Mouse (Mus musculus) hindbrain, embryonic 13.5 days (tissue): ENCODE measurements around the gene Nt5m. TPM values are rescaled to one million over a fixed set of nuclear protein-coding genes. Genes with fewer than 3 reads are reported as not detected.
"Not testable (repeated sequence)": the region's sequence is repeated elsewhere in the genome, so short reads cannot be mapped to it uniquely, and the experiment has no call there.

Experiments
- ATAC-seq: fragments of 200-750 bp; cut with Nextera tagmentation; 2 replicates; pipeline ENCODE4 v1.8.0; 2017; ENCODE audit warnings: moderate TSS enrichment; ENCODE audit not compliant: low FRiP score
- H3K27ac ChIP-seq: fragments of 300-500 bp; sonication (generic); 2 replicates; pipeline ENCODE4 v1.5.1; 2015; ENCODE audit warnings: inconsistent platforms, mild to moderate bottlenecking, moderate library complexity
- H3K27me3 ChIP-seq: fragments of 300-500 bp; sonication (generic); 2 replicates; pipeline ENCODE4 v1.6.1; 2015; ENCODE audit warnings: mild to moderate bottlenecking, inconsistent platforms
- H3K36me3 ChIP-seq: fragments of 300-500 bp; sonication (generic); 2 replicates; pipeline ENCODE4 v1.6.1; 2015; ENCODE audit warnings: mild to moderate bottlenecking, inconsistent platforms
- H3K4me1 ChIP-seq: fragments of 300-500 bp; sonication (generic); replicated peaks from 2 replicates; pipeline ENCODE4 v1.6.1; 2015; ENCODE audit warnings: inconsistent platforms
- H3K4me2 ChIP-seq: fragments of 300-500 bp; sonication (generic); 2 replicates; pipeline ENCODE4 v1.6.1; 2015; ENCODE audit warnings: inconsistent platforms, mild to moderate bottlenecking, moderate library complexity
- H3K4me3 ChIP-seq: fragments of 300-500 bp; sonication (generic); 2 replicates; pipeline ENCODE4 v1.5.1; 2015; ENCODE audit warnings: mild to moderate bottlenecking, inconsistent platforms
- H3K9ac ChIP-seq: fragments of 300-500 bp; sonication (generic); 2 replicates; pipeline ENCODE4 v1.6.1; 2015; ENCODE audit warnings: mild to moderate bottlenecking, inconsistent platforms
- H3K9me3 ChIP-seq: fragments of 300-500 bp; sonication (generic); 2 replicates; pipeline ENCODE4 v1.6.1; 2016; ENCODE audit warnings: inconsistent platforms
- WGBS: fragments of 180-500 bp; shearing (Covaris S2); methylation state at CpG from one replicate; pipeline ENCODE4 v1.1.7; 2015; 5-methylcytosine and 5-hydroxymethylcytosine counted together
- polyA plus RNA-seq: library from polyadenylated mRNA; unstranded; fragments of >200 nt; fragmentation: Nextera tagmentation; extraction: Ambion mirVana; gene quantifications from 2 replicates; pipeline ENCODE4 v1.2.1, GENCODE M21; 2015

The Nt5m gene
- polyA plus RNA-seq, 1 experiment from 2014 or later, result 61.5 TPM

DNA sequence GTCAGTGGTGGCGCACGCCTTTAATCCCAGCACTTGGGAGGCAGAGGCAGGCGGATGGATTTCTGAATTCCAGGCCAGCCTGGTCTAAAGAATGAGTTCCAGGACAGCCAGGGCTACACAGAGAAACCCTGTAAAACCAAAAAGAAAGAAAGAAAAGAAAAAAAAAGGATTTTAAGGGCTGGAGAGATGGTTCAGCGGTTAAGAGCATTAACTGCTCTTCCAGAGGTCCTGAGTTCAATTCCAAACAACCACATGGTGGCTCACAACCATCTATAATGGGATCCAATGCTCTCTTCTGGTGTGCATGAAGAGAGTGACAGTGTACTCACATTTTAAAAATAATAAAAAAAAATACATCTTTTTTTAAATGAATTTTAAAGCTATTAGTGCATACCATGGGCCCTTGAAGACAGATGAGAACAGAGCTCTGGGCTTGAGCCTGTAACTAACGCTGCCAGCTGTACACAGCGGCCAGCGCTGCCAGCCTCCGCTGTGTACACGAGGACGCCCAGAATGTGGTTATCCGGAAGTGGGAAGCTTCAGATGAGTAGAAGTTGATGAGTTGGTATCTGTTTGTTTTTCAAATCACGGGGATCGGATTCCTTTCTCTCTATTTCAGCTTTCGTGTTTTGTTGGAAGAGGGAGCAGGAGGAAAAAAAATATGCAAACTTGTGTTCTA lies 28.6 kb upstream of the Nt5m start:
- peak overlapping the region; percentile 89 for H3K4me2 ChIP-seq
- peaks cover 27% of the 10 kb centered on the region for H3K4me1 ChIP-seq
- WGBS, result 69% methylated on average over 14 of the region's 14 CpGs
- H3K9ac ChIP-seq, result peak overlapping the region; percentile 90
- no peaks in the 10 kb centered on the region for H3K27me3 ChIP-seq
- ATAC-seq, result no peak
- peak overlapping the region; percentile 99 for H3K27ac ChIP-seq
- H3K9me3 ChIP-seq, result no peaks in the 10 kb centered on the region
- peak overlapping the region; percentile 86 for H3K4me3 ChIP-seq
- peaks cover 23% of the 10 kb centered on the region for H3K36me3 ChIP-seq

- WGBS, result 81% methylated on average over 4 of the region's 4 CpGs
- Histone ChIP-seq H3K27ac (no peak overlapping the region), H3K4me2 (no peak overlapping the region), H3K9me3 (no peaks in the 10 kb centered on the region), H3K27me3 (no peaks in the 10 kb centered on the region), H3K9ac (0 out of 2 replicates have a peak overlapping the region, but pooled peaks have one; percentile 19), H3K36me3 (peaks cover 23% of the 10 kb centered on the region), H3K4me3 (no peak overlapping the region), H3K4me1 (peaks cover 27% of the 10 kb centered on the region)
- no peak for ATAC-seq
Observed at GRCm38 (mm10) chr11:59811211-59811610, 28.0 kb upstream of the Nt5m start.

DNA sequence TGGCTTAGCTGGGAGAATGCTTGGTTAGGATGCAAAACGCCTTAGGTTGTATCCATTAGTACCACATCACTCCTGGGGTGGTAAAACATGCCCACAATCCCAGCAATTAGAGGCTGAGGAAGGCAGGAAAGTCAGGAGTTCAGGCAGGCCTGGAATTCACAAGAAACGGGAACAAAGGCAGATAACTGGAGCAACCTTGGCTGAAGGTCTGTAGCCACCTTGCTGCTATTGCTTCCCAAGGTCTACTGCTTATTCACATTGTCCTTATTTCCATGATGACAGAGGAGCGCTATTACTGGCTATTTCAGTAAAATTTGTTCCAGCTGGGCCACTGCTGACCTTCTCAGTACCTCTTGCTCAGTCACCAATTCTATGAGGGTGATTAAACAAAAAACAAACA lies 26.0 kb upstream of the Nt5m start:
- Histone ChIP-seq H3K4me1 (peaks cover 15% of the 10 kb centered on the region), H3K27me3 (no peaks in the 10 kb centered on the region), H3K9ac (no peak overlapping the region), H3K4me3 (no peak overlapping the region), H3K9me3 (no peaks in the 10 kb centered on the region), H3K27ac (no peak overlapping the region), H3K36me3 (peaks cover 28% of the 10 kb centered on the region), H3K4me2 (no peak overlapping the region)
- ATAC-seq, result no peak
- WGBS, result 90% methylated on average over 3 of the region's 3 CpGs

DNA sequence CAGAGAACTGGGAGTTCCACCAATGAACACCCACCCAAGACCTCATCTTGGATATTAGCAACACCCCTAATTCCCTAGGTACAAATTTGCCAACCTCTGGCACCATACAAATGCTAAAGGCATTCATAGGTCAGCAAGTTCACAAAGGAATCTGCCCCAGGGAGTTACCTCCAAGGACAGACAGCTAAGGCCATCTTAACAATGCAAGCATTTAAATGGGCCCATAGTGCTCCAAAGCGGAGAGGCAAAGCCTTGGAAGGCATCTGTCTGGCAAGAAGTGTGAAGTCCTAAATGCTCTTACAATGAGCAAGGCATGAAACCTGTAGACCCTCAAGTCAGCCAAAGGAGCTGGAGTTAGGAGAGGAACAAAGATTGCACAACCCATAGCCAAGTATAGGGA lies 24.9 kb upstream of the Nt5m start:
- H3K27ac ChIP-seq, result no peak overlapping the region
- no peak overlapping the region for H3K4me3 ChIP-seq
- no peak overlapping the region for H3K9ac ChIP-seq
- no peaks in the 10 kb centered on the region for H3K9me3 ChIP-seq
- 77% methylated on average over 1 of the region's 1 CpGs for WGBS
- peaks cover 5% of the 10 kb centered on the region; the same call in 1 of the 2 replicates for H3K4me1 ChIP-seq
- peaks cover 38% of the 10 kb centered on the region for H3K36me3 ChIP-seq
- H3K27me3 ChIP-seq, result no peaks in the 10 kb centered on the region
- no peak for ATAC-seq
- no peak overlapping the region for H3K4me2 ChIP-seq

DNA sequence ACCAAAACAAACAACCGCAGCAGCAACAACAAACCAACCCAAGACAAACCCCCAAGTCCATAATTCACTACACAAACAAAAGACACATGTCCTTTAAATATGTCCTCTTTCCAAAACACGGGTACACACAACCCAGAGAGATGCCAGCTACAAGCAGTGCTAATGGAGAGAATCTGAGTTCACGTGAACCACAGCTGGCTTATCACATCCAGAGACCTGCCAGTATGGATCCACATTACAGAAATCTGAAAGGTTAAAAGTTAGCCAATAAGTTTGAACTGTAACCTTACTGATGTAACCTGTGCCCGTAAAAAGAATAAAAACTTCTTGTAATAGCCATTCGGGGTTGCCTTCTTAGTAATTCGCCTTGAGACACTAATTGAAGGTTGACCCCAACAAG lies 24.3 kb upstream of the Nt5m start:
- H3K9ac ChIP-seq, result no peak overlapping the region
- H3K36me3 ChIP-seq, result peaks cover 44% of the 10 kb centered on the region
- peaks cover 5% of the 10 kb centered on the region; the same call in 1 of the 2 replicates for H3K4me1 ChIP-seq
- no peak overlapping the region for H3K4me2 ChIP-seq
- no peak overlapping the region for H3K27ac ChIP-seq
- H3K4me3 ChIP-seq, result no peak overlapping the region
- 93% methylated on average over 6 of the region's 6 CpGs for WGBS
- no peaks in the 10 kb centered on the region for H3K9me3 ChIP-seq
- no peak for ATAC-seq
- H3K27me3 ChIP-seq, result no peaks in the 10 kb centered on the region

DNA sequence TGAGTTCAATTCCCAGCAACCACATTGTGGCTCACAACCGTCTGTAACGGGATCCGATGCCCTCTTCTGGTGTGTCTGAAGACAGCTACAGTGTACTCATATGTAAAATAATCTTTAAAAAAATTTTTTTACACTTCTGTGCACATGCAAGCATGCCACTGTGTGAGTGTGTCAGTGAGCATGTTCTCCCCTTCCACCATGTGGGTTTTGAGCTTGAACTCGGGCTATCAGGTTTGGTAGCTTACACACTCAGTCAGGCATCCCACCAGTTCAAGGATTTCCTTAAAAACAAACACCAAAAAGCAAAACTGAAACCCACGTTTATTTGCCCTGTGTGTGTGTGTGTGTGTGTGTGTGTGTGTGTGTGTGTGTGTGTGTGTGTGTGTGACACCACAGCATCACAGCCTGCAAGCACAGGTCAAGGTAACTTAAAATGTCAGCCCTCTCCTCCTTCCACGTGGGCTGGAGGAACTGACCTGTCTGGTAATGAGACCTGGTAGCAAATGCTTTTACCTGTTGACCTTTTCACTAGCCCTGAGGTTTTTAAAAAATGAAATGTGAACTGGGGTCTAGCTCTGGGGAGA lies 23.7 kb upstream of the Nt5m start:
- Histone ChIP-seq H3K4me3 (no peak overlapping the region), H3K27ac (no peak overlapping the region), H3K4me1 (peaks cover 5% of the 10 kb centered on the region; the same call in 1 of the 2 replicates), H3K36me3 (peaks cover 50% of the 10 kb centered on the region), H3K27me3 (no peaks in the 10 kb centered on the region), H3K9ac (no peak overlapping the region), H3K9me3 (no peaks in the 10 kb centered on the region), H3K4me2 (no peak overlapping the region)
- WGBS, result 92% methylated on average over 6 of the region's 6 CpGs
- no peak for ATAC-seq

DNA sequence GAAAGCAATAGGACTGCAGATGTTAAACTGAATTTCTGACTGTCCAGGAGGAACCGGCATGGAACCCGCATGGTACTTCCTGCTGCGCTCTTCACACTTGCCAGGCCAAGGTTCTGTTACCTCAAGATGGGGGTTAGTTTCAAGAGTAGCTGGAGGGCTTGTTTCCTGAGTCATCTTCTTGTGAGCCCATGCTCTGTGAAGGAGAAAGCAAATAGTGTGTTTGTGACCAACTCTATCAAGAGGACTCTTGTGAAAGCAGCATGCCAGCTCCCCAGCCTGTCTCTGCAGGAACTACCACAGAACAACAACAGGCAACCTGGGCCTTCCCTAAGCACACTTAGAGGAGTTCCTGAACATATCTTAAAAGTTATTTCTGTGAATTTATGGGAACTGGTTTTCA lies 21.3 kb upstream of the Nt5m start:
- no peaks in the 10 kb centered on the region for H3K27me3 ChIP-seq
- peaks cover 72% of the 10 kb centered on the region for H3K36me3 ChIP-seq
- H3K9me3 ChIP-seq, result no peaks in the 10 kb centered on the region
- no peak overlapping the region for H3K4me2 ChIP-seq
- no peak overlapping the region for H3K4me3 ChIP-seq
- 97% methylated on average over 3 of the region's 3 CpGs for WGBS
- no peak for ATAC-seq
- no peak overlapping the region for H3K27ac ChIP-seq
- no peaks in the 10 kb centered on the region for H3K4me1 ChIP-seq
- no peak overlapping the region for H3K9ac ChIP-seq

DNA sequence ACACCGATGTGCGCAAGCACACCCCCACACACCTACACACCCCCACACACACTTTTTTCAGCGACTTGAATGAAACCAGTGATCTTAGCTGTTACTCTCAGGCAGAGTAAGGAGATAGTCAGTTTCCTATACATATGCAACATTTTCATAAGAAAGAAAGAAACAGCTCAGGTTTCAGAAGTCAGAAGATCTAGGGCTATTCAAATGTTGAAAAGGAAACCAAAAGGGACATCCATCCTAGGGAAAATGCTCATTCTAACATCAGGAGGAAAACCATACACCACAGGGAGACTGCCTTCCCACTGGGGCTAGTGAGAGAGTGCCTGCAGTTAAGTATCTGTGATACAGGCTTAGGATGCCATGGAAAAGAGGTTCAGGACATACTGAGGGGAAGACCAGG lies 17.6 kb upstream of the Nt5m start:
- Histone ChIP-seq H3K4me1 (no peaks in the 10 kb centered on the region), H3K27me3 (no peaks in the 10 kb centered on the region), H3K9me3 (no peaks in the 10 kb centered on the region), H3K4me2 (no peak overlapping the region), H3K27ac (no peak overlapping the region), H3K9ac (no peak overlapping the region), H3K36me3 (peaks cover 97% of the 10 kb centered on the region), H3K4me3 (no peak overlapping the region)
- no peak for ATAC-seq
- 92% methylated on average over 3 of the region's 3 CpGs for WGBS

GRCm38 (mm10) chr11:59837789-59838188 lies 1.5 kb upstream of the Nt5m start:
- H3K4me1 ChIP-seq, result peaks cover 26% of the 10 kb centered on the region
- not testable (repeated sequence) for H3K27ac ChIP-seq, ATAC-seq, H3K27me3 ChIP-seq, H3K9me3 ChIP-seq
- H3K36me3 ChIP-seq, result peaks cover 33% of the 10 kb centered on the region
- peak overlapping the region; percentile 68 for H3K4me2 ChIP-seq
- peak overlapping the region; percentile 95 for H3K4me3 ChIP-seq
- peak overlapping the region; percentile 95 for H3K9ac ChIP-seq
- WGBS, result no CpG with 5 or more reads among the region's 1 CpGs

DNA sequence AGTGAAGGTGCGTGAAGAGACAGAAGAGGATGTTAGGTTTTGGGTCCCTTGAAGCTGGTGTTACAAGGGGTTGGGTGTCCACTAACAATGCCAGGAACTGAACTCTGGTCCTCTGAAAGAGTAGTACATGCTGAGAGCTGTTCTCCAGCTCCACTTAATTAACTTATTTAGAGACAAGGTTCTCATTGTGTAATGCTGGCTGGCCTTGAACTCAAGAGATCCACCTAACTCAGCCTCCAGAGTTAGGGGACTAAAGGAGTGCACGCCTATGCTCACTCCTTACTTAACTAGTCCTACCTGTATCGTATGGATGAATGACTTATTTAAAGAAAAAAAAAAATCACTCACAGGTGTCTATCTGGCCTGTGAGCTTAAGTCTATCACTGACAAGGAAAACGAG lies 821 bp upstream of the Nt5m start:
- 67% methylated on average over 4 of the region's 4 CpGs for WGBS
- Histone ChIP-seq H3K4me1 (peaks cover 26% of the 10 kb centered on the region), H3K27ac (no peak overlapping the region), H3K9ac (peak overlapping the region; percentile 95), H3K4me2 (peak overlapping the region; percentile 68), H3K4me3 (peak overlapping the region; percentile 95), H3K27me3 (no peaks in the 10 kb centered on the region), H3K9me3 (no peaks in the 10 kb centered on the region), H3K36me3 (peaks cover 29% of the 10 kb centered on the region)
- ATAC-seq, result no peak

DNA sequence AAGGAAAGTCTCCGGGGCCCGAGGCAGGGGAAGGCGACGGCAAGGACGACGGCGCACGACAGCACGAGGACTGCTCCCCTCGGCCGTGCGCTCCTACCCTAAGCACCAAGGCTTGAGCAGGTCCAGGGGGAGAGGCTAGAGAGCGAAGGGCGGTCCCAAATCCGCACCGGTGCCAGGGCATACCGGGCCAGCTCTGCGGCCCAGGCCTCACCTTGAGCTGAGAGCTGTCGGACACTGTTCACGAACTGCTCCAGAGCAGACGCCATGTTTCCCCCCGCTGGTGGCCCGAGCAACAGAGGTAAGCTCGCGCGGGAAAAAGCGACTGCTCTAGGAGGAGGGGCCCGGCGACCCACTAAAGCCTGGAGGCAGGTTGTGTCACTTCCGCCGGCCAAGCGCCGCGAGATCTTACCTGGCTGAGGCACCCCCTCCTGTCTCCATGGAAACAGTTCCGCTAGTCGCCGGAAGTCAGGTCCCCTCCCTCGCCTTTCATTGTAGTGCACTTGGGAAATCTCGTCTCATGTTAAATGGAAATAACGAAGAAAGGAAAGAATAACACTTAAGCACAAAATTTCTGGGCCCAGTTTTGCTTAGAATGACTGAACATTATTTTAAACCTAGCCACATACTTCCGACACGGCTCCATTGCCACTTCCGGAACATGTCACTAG lies 346 bp downstream of the Nt5m start, which contains the start of gene Cops3:
TSS of gene Cops3 (minus strand) at position 380 of the 668 bp plus-strand sequence.
- Histone ChIP-seq H3K4me2 (peak within 1 kb of the TSS; percentile 68), H3K9me3 (no peaks in the 10 kb centered on the region), H3K4me3 (peak within 1 kb of the TSS; percentile 95), H3K4me1 (peaks cover 26% of the 10 kb centered on the region), H3K27me3 (no peaks in the 10 kb centered on the region), H3K36me3 (peaks cover 22% of the 10 kb centered on the region), H3K9ac (peak within 1 kb of the TSS; percentile 95), H3K27ac (peak within 1 kb of the TSS; percentile 99)
- WGBS, result under 1% methylated on average over 43 of the region's 43 CpGs
- ATAC-seq, result peak; percentile 97

DNA sequence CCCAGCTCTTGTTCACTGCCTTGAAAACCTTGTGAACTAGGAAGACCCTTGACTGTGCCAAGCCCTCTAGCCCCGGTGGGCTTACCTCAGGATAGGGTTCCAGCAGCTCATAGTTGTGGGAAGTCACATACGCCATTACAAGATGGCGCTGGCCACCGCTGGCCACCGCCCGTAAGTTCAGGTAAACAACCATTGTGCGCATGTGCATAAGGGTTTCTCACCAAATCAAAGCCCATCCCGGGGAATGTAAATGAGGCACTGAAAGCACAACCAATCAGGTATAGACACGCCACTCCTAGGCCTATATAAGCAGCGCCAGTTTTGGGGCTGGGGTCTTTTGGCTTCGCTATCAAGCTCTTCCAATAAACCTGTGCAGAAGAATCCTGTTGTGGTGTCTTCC lies 7.1 kb downstream of the Nt5m start:
- H3K36me3 ChIP-seq, result 0 out of 2 replicates have a peak, but pooled peaks cover 4% of the 10 kb centered on the region
- H3K9ac ChIP-seq, result no peak overlapping the region
- WGBS, result 99% methylated on average over 11 of the region's 11 CpGs
- H3K27ac ChIP-seq, result no peak overlapping the region
- H3K27me3 ChIP-seq, result no peaks in the 10 kb centered on the region
- H3K4me2 ChIP-seq, result no peak overlapping the region
- no peak overlapping the region for H3K4me3 ChIP-seq
- no peaks in the 10 kb centered on the region for H3K9me3 ChIP-seq
- peaks cover 29% of the 10 kb centered on the region for H3K4me1 ChIP-seq
- ATAC-seq, result no peak
